Comparison of ENCODE assay signal across 11 mouse cellular contexts in the genomic region with DNA sequence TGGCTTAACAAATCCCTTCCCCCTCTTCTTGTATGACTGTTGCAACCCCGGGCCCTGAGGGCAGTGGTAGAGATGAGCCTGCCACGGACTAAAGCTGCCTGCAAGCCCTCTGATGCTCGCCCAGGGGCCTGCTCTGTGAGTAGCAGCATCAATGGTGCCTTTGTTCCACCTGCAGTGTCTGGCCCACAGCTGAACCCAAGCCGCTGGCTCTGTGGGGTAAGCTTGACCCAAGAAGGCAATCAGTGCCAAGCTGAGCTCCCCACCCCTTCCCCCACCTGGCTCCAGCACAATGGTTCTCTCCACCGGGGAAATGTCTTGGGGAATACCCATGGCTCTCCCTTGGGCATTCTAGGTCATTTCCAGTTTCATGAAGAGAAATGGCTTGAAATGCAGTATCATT.
DNase-seq lines count a peak whose midpoint lies in the region; ATAC-seq and TF ChIP-seq lines count a peak whose summit lies in the region.
"Had no signal": no experiment of that assay in that cellular context is flagged by ENCODE, and none has a peak within 500 bp of the region (broad histone marks: within the 10 kb centered on the region; RNA-seq: fewer than 3 reads in every experiment).

No protein-coding gene starts in this region.

- no peak for TF ChIP-seq CTCF in midbrain, postnatal 0 days (IDR thresholded peaks at IDR 0.05)

- WGBS in hindbrain, embryonic 10.5 days: 63% methylated on average over 5 of the region's 5 CpGs
- 33% methylated on average over 5 of the region's 5 CpGs for WGBS in hindbrain, embryonic 16.5 days
- WGBS in midbrain, postnatal 0 days: 56% methylated on average over 5 of the region's 5 CpGs
- WGBS in midbrain, embryonic 15.5 days: 54% methylated on average over 5 of the region's 5 CpGs
- WGBS in limb, embryonic 10.5 days: 85% methylated on average over 5 of the region's 5 CpGs

- H3K27me3 ChIP-seq in hindbrain, embryonic 10.5 days (ENCODE audit: insufficient read depth, poor library complexity, severe bottlenecking): no peaks in the 10 kb centered on the region
- no peaks in the 10 kb centered on the region for H3K27me3 ChIP-seq in hindbrain, embryonic 16.5 days (replicated peaks; ENCODE audit: control insufficient read depth, insufficient read depth, low read length)
- no peaks in the 10 kb centered on the region for H3K27me3 ChIP-seq in midbrain, postnatal 0 days (ENCODE audit: insufficient read depth, low read length)
- H3K27me3 ChIP-seq in midbrain, embryonic 15.5 days (replicated peaks): no peaks in the 10 kb centered on the region
- no peaks in the 10 kb centered on the region for H3K27me3 ChIP-seq in limb, embryonic 10.5 days (ENCODE audit: low read depth, poor library complexity, severe bottlenecking)

- no peaks in the 10 kb centered on the region for H3K9me3 ChIP-seq in hindbrain, embryonic 10.5 days
- peaks cover 5% of the 10 kb centered on the region; the same call in 1 of the 2 replicates for H3K9me3 ChIP-seq in hindbrain, embryonic 16.5 days (ENCODE audit: control insufficient read depth, low read length)
- no peaks in the 10 kb centered on the region for H3K9me3 ChIP-seq in midbrain, postnatal 0 days (ENCODE audit: low read length)
- 0 out of 2 replicates have a peak, but pooled peaks cover 3% of the 10 kb centered on the region for H3K9me3 ChIP-seq in midbrain, embryonic 15.5 days
- H3K9me3 ChIP-seq in limb, embryonic 10.5 days (replicated peaks): no peaks in the 10 kb centered on the region

- no peak overlapping the region for H3K4me2 ChIP-seq in hindbrain, embryonic 16.5 days (ENCODE audit: low read length)
- H3K4me2 ChIP-seq in midbrain, postnatal 0 days (ENCODE audit: low read depth, low read length, poor library complexity, severe bottlenecking): no peak overlapping the region
- no peak overlapping the region for H3K4me2 ChIP-seq in midbrain, embryonic 15.5 days

- H3K27ac ChIP-seq in hindbrain, embryonic 10.5 days: peak overlapping the region; percentile 40; the same call in 1 of the 2 replicates
- H3K27ac ChIP-seq in hindbrain, embryonic 16.5 days (ENCODE audit: low read depth, low read length): no peak overlapping the region
- no peak overlapping the region for H3K27ac ChIP-seq in midbrain, postnatal 0 days (ENCODE audit: low read depth, low read length)
- H3K27ac ChIP-seq in midbrain, embryonic 15.5 days: no peak overlapping the region
- H3K27ac ChIP-seq in limb, embryonic 10.5 days: no peak overlapping the region

- H3K9ac ChIP-seq in hindbrain, embryonic 16.5 days (ENCODE audit: low read depth, low read length): no peak overlapping the region
- no peak overlapping the region for H3K9ac ChIP-seq in midbrain, postnatal 0 days (replicated peaks; ENCODE audit: low read length, poor library complexity, severe bottlenecking)
- no peak overlapping the region for H3K9ac ChIP-seq in midbrain, embryonic 15.5 days

- H3K4me1 ChIP-seq in hindbrain, embryonic 10.5 days (replicated peaks): peaks cover 13% of the 10 kb centered on the region
- H3K4me1 ChIP-seq in hindbrain, embryonic 16.5 days (ENCODE audit: control insufficient read depth, insufficient read depth, low read depth, low read length): no peaks in the 10 kb centered on the region
- no peaks in the 10 kb centered on the region for H3K4me1 ChIP-seq in midbrain, postnatal 0 days (ENCODE audit: insufficient read depth, low read length)
- H3K4me1 ChIP-seq in midbrain, embryonic 15.5 days: no peaks in the 10 kb centered on the region
- H3K4me1 ChIP-seq in limb, embryonic 10.5 days: peaks cover 6% of the 10 kb centered on the region; the same call in 1 of the 2 replicates

- peak; percentile 19 for DNase-seq in hindbrain, embryonic 10.5 days (ENCODE audit: low spot score)
- DNase-seq in midbrain, postnatal 0 days (ENCODE audit: low spot score): peak; percentile 34
- peak; percentile 33 for DNase-seq in embryo, embryonic 10 days (ENCODE audit: low spot score)
- DNase-seq in limb, embryonic 10.5 days (ENCODE audit: low spot score): peak; percentile 31
- DNase-seq in spleen, postnatal 4 days (ENCODE audit: low spot score in 2 of 2): no peak
- no peak for DNase-seq in ovary, postnatal 10 days (ENCODE audit: low spot score)
- DNase-seq: heart, postnatal 10 days; lung, adult 18-20 months; thymus, postnatal 14 days had no signal

- H3K4me3 ChIP-seq in hindbrain, embryonic 10.5 days: no peak overlapping the region
- no peak overlapping the region for H3K4me3 ChIP-seq in hindbrain, embryonic 16.5 days (ENCODE audit: low read length)
- H3K4me3 ChIP-seq in midbrain, postnatal 0 days (ENCODE audit: low read depth, low read length): no peak overlapping the region
- H3K4me3 ChIP-seq in midbrain, embryonic 15.5 days: no peak overlapping the region
- no peak overlapping the region for H3K4me3 ChIP-seq in limb, embryonic 10.5 days

- H3K36me3 ChIP-seq in hindbrain, embryonic 10.5 days: no peaks in the 10 kb centered on the region
- H3K36me3 ChIP-seq in hindbrain, embryonic 16.5 days (ENCODE audit: control insufficient read depth, insufficient read depth, low read length): no peaks in the 10 kb centered on the region
- H3K36me3 ChIP-seq in midbrain, postnatal 0 days (ENCODE audit: insufficient read depth, low read length): no peaks in the 10 kb centered on the region
- no peaks in the 10 kb centered on the region for H3K36me3 ChIP-seq in midbrain, embryonic 15.5 days (replicated peaks)
- 0 out of 2 replicates have a peak, but pooled peaks cover 3% of the 10 kb centered on the region for H3K36me3 ChIP-seq in limb, embryonic 10.5 days

- ATAC-seq in hindbrain, embryonic 16.5 days: no peak
- no peak for ATAC-seq in midbrain, postnatal 0 days (ENCODE audit: low FRiP score)
- no peak for ATAC-seq in midbrain, embryonic 15.5 days (replicated peaks)

Comparison
In these comparisons a context has a peak if more than half of its experiments do, and no peak if none do; other contexts are left out.
1. DNase-seq: peak in hindbrain, embryonic 10.5 days (single experiment), midbrain, postnatal 0 days (single experiment), embryo, embryonic 10 days (single experiment) and limb, embryonic 10.5 days (single experiment); none in spleen, postnatal 4 days (0 of 2) and ovary, postnatal 10 days (single experiment).